Mouse (Mus musculus) myocyte (in vitro differentiated cells): ENCODE results near the gene Arl15. TPM values are rescaled to one million over a fixed set of nuclear protein-coding genes. Genes with fewer than 3 reads are reported as not detected.

ENCODE experiments used
- H3K27me3 ChIP-seq: one replicate; pipeline ENCODE4 v1.6.1; 2011; ENCODE audit not compliant: control insufficient read depth, insufficient read depth, insufficient read length
- H3K36me3 ChIP-seq: one replicate; pipeline ENCODE4 v1.6.1; 2011; ENCODE audit not compliant: control insufficient read depth, insufficient read depth
- H3K4me2 ChIP-seq: one replicate; pipeline ENCODE4 v1.6.1; 2011; ENCODE audit warnings: low read depth, control low read depth
- H3K4me3 ChIP-seq: one replicate; pipeline ENCODE4 v1.5.1; 2011; ENCODE audit warnings: mild to moderate bottlenecking, control low read depth, moderate library complexity
- H3K79me2 ChIP-seq: one replicate; pipeline ENCODE4 v1.6.1; 2011; ENCODE audit not compliant: control insufficient read depth, insufficient read depth
- H3ac ChIP-seq: one replicate; pipeline ENCODE4 v1.6.1; 2011; ENCODE audit not compliant: control insufficient read depth, insufficient read length
- CEBPB ChIP-seq: IDR thresholded peaks from 2 replicates; pipeline ENCODE4 v1.6.1; 2011; ENCODE audit warnings: mild to moderate bottlenecking, moderate library complexity; ENCODE audit not compliant: poor library complexity, insufficient read depth, severe bottlenecking
- E2F4 ChIP-seq: IDR thresholded peaks from one replicate; pipeline ENCODE4 v1.6.1; 2011; ENCODE audit warnings: mild to moderate bottlenecking, control low read depth, moderate library complexity; ENCODE audit not compliant: insufficient read depth
- MAX ChIP-seq: IDR thresholded peaks from one replicate; pipeline ENCODE4 v1.6.1; 2011; ENCODE audit warnings: low read depth, mild to moderate bottlenecking, control low read depth
- MYOD1 ChIP-seq, 3 experiments: IDR thresholded peaks; one replicate each; pipeline ENCODE4 v1.6.1; 2011; ENCODE audit warnings: control low read depth in 2 of 3, low read depth in 2 of 3, mild to moderate bottlenecking in 2 of 3, moderate library complexity in 1 of 3; ENCODE audit not compliant: insufficient read length in 2 of 3, control insufficient read depth in 1 of 3
- MYOG ChIP-seq, 3 experiments: IDR thresholded peaks; one replicate each; pipeline ENCODE4 v1.6.1; 2011; ENCODE audit warnings: control low read depth in 2 of 3, low read depth in 2 of 3, mild to moderate bottlenecking in 2 of 3; ENCODE audit not compliant: insufficient read length in 2 of 3, control insufficient read depth in 1 of 3, insufficient read depth in 1 of 3
- POLR2A ChIP-seq: IDR thresholded peaks from one replicate; pipeline ENCODE4 v1.6.1; 2011; ENCODE audit warnings: low read depth, mild to moderate bottlenecking, control low read depth, moderate library complexity; ENCODE audit not compliant: insufficient read length
- POLR2AphosphoS2 ChIP-seq: IDR thresholded peaks from one replicate; pipeline ENCODE4 v1.6.1; 2011; ENCODE audit warnings: low read depth, control low read depth; ENCODE audit not compliant: insufficient read length
- REST ChIP-seq: IDR thresholded peaks from one replicate; pipeline ENCODE4 v1.6.1; 2011; ENCODE audit warnings: mild to moderate bottlenecking, control low read depth, moderate library complexity; ENCODE audit not compliant: insufficient read depth, insufficient read length
- SRF ChIP-seq: IDR thresholded peaks from one replicate; pipeline ENCODE4 v1.6.1; 2011; ENCODE audit warnings: low read depth; ENCODE audit not compliant: control insufficient read depth, insufficient read length
- TCF12 ChIP-seq: IDR thresholded peaks from one replicate; pipeline ENCODE4 v1.6.1; 2011; ENCODE audit warnings: mild to moderate bottlenecking, control low read depth; ENCODE audit not compliant: poor library complexity, insufficient read depth, severe bottlenecking
- TCF3 ChIP-seq: IDR thresholded peaks from one replicate; pipeline ENCODE4 v1.6.1; 2011; ENCODE audit warnings: low read depth, control low read depth; ENCODE audit not compliant: insufficient read length
- USF1 ChIP-seq: IDR thresholded peaks from one replicate; pipeline ENCODE4 v1.6.1; 2011; ENCODE audit warnings: low read depth, mild to moderate bottlenecking, control low read depth, moderate library complexity
- polyA plus RNA-seq: library from polyadenylated mRNA; unstranded; fragments of >200 nt; fragmentation: generic; extraction: Trizol; gene quantifications from one replicate; pipeline ENCODE4 v1.2.1, GENCODE M21; 2012; ENCODE audit warnings: missing spikeins

Arl15 gene
- polyA plus RNA-seq, 1 experiment, result 11.1 TPM

DNA sequence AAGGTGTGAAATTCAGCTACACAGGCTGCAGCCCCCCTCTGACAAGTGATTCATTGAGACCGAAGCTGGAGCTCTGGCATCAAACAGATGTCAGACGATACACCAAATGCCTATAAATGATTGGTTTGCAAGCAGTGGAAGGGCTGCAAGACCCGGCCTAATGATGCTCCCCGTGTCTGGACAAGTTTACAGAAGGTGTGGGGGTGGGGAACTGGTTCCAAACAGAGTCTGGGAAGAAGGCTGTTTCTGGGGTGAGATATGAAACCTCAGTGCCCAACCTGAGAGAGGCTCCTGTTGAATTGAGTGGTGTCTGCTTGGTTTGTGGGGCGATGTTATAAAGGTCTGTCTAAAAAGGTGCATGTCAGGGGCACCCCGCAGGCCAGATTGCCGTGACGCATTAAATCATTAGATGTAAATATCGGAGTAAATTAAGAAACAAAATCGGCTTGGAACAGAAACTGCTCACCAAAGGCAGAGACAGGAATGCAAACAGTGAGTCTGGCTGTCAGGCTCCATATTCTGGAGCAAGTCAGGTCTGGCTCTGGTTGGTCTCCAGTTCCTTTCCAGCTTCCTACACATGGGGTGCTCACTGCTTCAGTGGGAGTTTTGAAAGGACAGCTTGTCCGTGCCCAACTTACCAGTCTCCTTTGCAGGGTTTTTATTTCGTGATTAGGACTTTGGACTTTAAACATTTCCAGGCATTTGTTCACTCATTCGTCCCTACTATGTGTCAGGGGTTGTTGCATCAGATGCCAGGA, 365.5 kb downstream of the Arl15 start:
- Histone ChIP-seq H3K4me2 (no peak overlapping the region), H3K36me3 (no peaks in the 10 kb centered on the region), H3K79me2 (no peaks in the 10 kb centered on the region), H3K27me3 (no peaks in the 10 kb centered on the region), H3ac (no peak overlapping the region), H3K4me3 (no peak overlapping the region)
- TF ChIP-seq TCF12 (no peak), E2F4 (no peak), MAX (no peak), POLR2AphosphoS2 (no peak), POLR2A (no peak), TCF3 (no peak), USF1 (no peak), SRF (no peak), REST (no peak)

DNA sequence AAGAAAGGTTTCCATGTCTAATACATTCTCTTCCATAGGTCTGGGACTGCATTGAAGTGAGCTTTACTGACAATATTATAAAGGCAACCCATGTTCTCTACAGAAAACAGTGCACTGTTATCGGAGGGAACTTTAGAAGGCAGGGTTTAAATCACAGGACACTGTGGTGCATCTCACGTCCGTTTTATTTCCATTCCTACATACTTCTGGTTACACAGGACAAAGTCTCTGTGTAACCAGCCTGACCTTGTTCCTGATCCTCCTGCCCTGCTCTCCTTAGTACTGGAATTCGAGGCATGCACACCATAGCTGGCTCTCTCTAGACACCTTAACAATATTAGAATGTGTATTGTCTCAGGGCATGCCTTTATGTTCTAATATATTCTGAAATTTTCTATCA, 368.4 kb downstream of the Arl15 start:
- H3K36me3 ChIP-seq, result no peaks in the 10 kb centered on the region
- no peak overlapping the region for H3ac ChIP-seq
- H3K27me3 ChIP-seq, result no peaks in the 10 kb centered on the region
- H3K4me3 ChIP-seq, result no peak overlapping the region
- TF ChIP-seq MAX (no peak), REST (no peak), SRF (no peak), MYOD1 (IDR thresholded peaks at IDR 0.05; ENCODE audit: control insufficient read depth in 1 of 3, insufficient read length in 2 of 3, low read depth in 2 of 3) (no peak), CEBPB (no peak), MYOG (IDR thresholded peaks at IDR 0.05; ENCODE audit: control insufficient read depth in 1 of 3, insufficient read depth in 1 of 3, insufficient read length in 2 of 3, low read depth in 2 of 3) (no peak), TCF12 (no peak), TCF3 (no peak), E2F4 (no peak), POLR2A (no peak), POLR2AphosphoS2 (no peak), USF1 (no peak)
- no peak overlapping the region for H3K4me2 ChIP-seq
- H3K79me2 ChIP-seq, result no peaks in the 10 kb centered on the region

GRCm38 (mm10) chr13:114165616-114166015, 371.3 kb downstream of the Arl15 start:
- no peaks in the 10 kb centered on the region for H3K36me3 ChIP-seq
- no peaks in the 10 kb centered on the region for H3K79me2 ChIP-seq
- no peak overlapping the region for H3K4me2 ChIP-seq
- TF ChIP-seq SRF, result no peak
- TF ChIP-seq POLR2AphosphoS2, result no peak
- no peak for TF ChIP-seq CEBPB
- TF ChIP-seq E2F4, result no peak
- no peak for TF ChIP-seq TCF12
- no peak for TF ChIP-seq POLR2A
- no peak overlapping the region for H3K4me3 ChIP-seq
- H3ac ChIP-seq, result no peak overlapping the region
- no peaks in the 10 kb centered on the region for H3K27me3 ChIP-seq

GRCm38 (mm10) chr13:114166439-114167183, 372.3 kb downstream of the Arl15 start:
- Histone ChIP-seq H3K27me3 (no peaks in the 10 kb centered on the region), H3ac (no peak overlapping the region), H3K36me3 (no peaks in the 10 kb centered on the region), H3K79me2 (no peaks in the 10 kb centered on the region), H3K4me3 (no peak overlapping the region), H3K4me2 (no peak overlapping the region)
- no peak for TF ChIP-seq MYOD1 (IDR thresholded peaks at IDR 0.05; ENCODE audit: control insufficient read depth in 1 of 3, insufficient read length in 2 of 3, low read depth in 2 of 3)
- no peak for TF ChIP-seq TCF12
- no peak for TF ChIP-seq MAX
- no peak for TF ChIP-seq POLR2A
- no peak for TF ChIP-seq E2F4
- no peak for TF ChIP-seq SRF
- no peak for TF ChIP-seq POLR2AphosphoS2
- TF ChIP-seq MYOG (IDR thresholded peaks at IDR 0.05; ENCODE audit: control insufficient read depth in 1 of 3, insufficient read depth in 1 of 3, insufficient read length in 2 of 3, low read depth in 2 of 3), result no peak
- TF ChIP-seq CEBPB, result no peak
- TF ChIP-seq REST, result no peak
- TF ChIP-seq TCF3, result no peak
